Mouse (Mus musculus): ENCODE data around the gene Bdh1. TPM values are rescaled to one million over a fixed set of nuclear protein-coding genes. Genes with fewer than 3 reads are reported as not detected.
A peak's percentile ranks its signal among the peaks of the same experiment; 100 is the strongest.

Gene Bdh1
- total and polyA plus RNA-seq, 2 experiments from 2014 or later = 4.2 to 9.5 TPM

- DNase-seq (ENCODE audit: low spot score) (peak; percentile 32), ATAC-seq (ENCODE audit: insufficient read depth, low read depth) (peak; percentile 51; the same call in 1 of the 2 replicates)
- H3K4me2 ChIP-seq (ENCODE audit: low read depth, low read length) = no peak overlapping the region
- H3K4me1 ChIP-seq (ENCODE audit: control insufficient read depth, insufficient read depth) = no peaks in the 10 kb centered on the region
- H3K9me3 ChIP-seq (replicated peaks; ENCODE audit: control insufficient read depth, low read length) = no peaks in the 10 kb centered on the region
- no peak for TF ChIP-seq EP300 (IDR thresholded peaks at IDR 0.05; ENCODE audit: low read depth)
- TF ChIP-seq CTCF (IDR thresholded peaks at IDR 0.05; ENCODE audit: low read depth) = no peak
- H3K9ac ChIP-seq (replicated peaks; ENCODE audit: low read depth, low read length) = no peak overlapping the region
- no peak overlapping the region for H3K27ac ChIP-seq (ENCODE audit: low read depth)
- WGBS = 60% methylated on average over 14 of the region's 14 CpGs
- H3K27me3 ChIP-seq (ENCODE audit: control insufficient read depth, insufficient read depth, low read length) = no peaks in the 10 kb centered on the region
- no peak overlapping the region for H3K4me3 ChIP-seq (ENCODE audit: low read depth, low read length)
- no peaks in the 10 kb centered on the region for H3K36me3 ChIP-seq (replicated peaks; ENCODE audit: control insufficient read depth, insufficient read depth, low read length)
Observed at GRCm38 (mm10) chr16:31412321-31412720, 9.8 kb upstream of the Bdh1 start.

DNA sequence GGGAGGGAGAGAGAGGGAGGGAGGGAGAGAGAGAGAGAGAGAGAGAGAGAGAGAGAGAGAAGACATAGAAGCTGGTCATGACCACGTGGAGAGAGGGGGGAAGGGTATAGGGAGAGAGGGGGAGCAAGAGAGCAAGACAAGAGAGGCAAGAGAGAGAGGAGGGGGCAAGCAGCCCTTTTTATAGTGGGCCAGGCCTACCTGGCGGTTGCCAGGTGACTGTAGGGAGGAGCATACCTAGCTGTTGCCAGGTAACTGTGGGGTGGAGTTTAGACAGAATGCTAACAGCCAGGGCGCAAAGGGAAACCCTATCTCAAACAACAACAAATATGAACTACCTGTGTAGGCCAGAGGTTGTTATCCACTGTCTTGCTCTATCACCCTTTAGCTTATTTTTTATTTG lies 8.3 kb upstream of the Bdh1 start:
- WGBS = 63% methylated on average over 3 of the region's 3 CpGs
- DNase-seq (ENCODE audit: low spot score) (no peak), ATAC-seq (ENCODE audit: insufficient read depth, low read depth) (no peak)
- TF ChIP-seq CTCF (IDR thresholded peaks at IDR 0.05; ENCODE audit: low read depth) (no peak), EP300 (IDR thresholded peaks at IDR 0.05; ENCODE audit: low read depth) (no peak)
- Histone ChIP-seq H3K4me2 (ENCODE audit: low read depth, low read length) (no peak overlapping the region), H3K9ac (replicated peaks; ENCODE audit: low read depth, low read length) (no peak overlapping the region), H3K27me3 (ENCODE audit: control insufficient read depth, insufficient read depth, low read length) (no peaks in the 10 kb centered on the region), H3K36me3 (replicated peaks; ENCODE audit: control insufficient read depth, insufficient read depth, low read length) (no peaks in the 10 kb centered on the region), H3K27ac (ENCODE audit: low read depth) (no peak overlapping the region), H3K9me3 (replicated peaks; ENCODE audit: control insufficient read depth, low read length) (no peaks in the 10 kb centered on the region), H3K4me3 (ENCODE audit: low read depth, low read length) (no peak overlapping the region), H3K4me1 (ENCODE audit: control insufficient read depth, insufficient read depth) (no peaks in the 10 kb centered on the region)

DNA sequence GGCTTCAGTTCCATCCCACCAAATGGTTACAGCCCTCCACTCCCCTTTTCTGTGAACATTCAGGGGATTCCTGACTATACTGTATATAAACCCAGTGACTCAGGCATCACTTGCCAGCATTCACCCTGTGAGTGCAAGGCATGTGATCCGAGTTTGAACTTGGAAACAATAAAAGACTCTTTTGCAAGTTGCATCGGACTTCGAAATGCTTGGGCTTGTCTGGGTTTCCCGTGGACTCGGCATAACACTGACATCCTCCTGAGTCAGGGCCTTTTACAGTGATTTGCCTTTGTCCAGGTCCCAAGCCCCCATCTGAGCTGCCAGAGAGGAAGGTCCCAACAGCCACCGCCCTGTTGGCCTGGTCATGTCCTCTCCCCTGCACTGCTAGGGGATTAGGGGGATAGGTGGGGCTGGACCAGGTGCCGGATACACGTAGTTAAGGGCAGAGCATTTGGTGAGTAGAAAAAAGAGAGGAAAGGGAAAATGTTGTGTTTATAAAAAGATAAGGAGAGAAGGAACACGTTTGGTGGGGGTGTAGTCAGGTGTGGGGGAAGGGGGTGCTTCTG lies 6.1 kb upstream of the Bdh1 start:
- ATAC-seq (ENCODE audit: insufficient read depth, low read depth) (no peak), DNase-seq (ENCODE audit: low spot score) (no peak)
- TF ChIP-seq EP300 (IDR thresholded peaks at IDR 0.05; ENCODE audit: low read depth) = no peak
- no peaks in the 10 kb centered on the region for H3K27me3 ChIP-seq (ENCODE audit: control insufficient read depth, insufficient read depth, low read length)
- no peak overlapping the region for H3K27ac ChIP-seq (ENCODE audit: low read depth)
- no peak overlapping the region for H3K4me2 ChIP-seq (ENCODE audit: low read depth, low read length)
- H3K9me3 ChIP-seq (replicated peaks; ENCODE audit: control insufficient read depth, low read length) = no peaks in the 10 kb centered on the region
- no peak overlapping the region for H3K9ac ChIP-seq (replicated peaks; ENCODE audit: low read depth, low read length)
- H3K4me1 ChIP-seq (ENCODE audit: control insufficient read depth, insufficient read depth) = no peaks in the 10 kb centered on the region
- WGBS = 48% methylated on average over 9 of the region's 9 CpGs
- no peaks in the 10 kb centered on the region for H3K36me3 ChIP-seq (replicated peaks; ENCODE audit: control insufficient read depth, insufficient read depth, low read length)
- H3K4me3 ChIP-seq (ENCODE audit: low read depth, low read length) = no peak overlapping the region

GRCm38 (mm10) chr16:31418704-31419103 lies 3.4 kb upstream of the Bdh1 start:
- DNase-seq (ENCODE audit: low spot score) = no peak
- H3K27ac ChIP-seq (ENCODE audit: low read depth) = no peak overlapping the region
- no peaks in the 10 kb centered on the region for H3K4me1 ChIP-seq (ENCODE audit: control insufficient read depth, insufficient read depth)
- H3K36me3 ChIP-seq (replicated peaks; ENCODE audit: control insufficient read depth, insufficient read depth, low read length) = no peaks in the 10 kb centered on the region
- no peaks in the 10 kb centered on the region for H3K9me3 ChIP-seq (replicated peaks; ENCODE audit: control insufficient read depth, low read length)
- H3K9ac ChIP-seq (replicated peaks; ENCODE audit: low read depth, low read length) = no peak overlapping the region
- TF ChIP-seq CTCF (IDR thresholded peaks at IDR 0.05; ENCODE audit: low read depth) (no peak), EP300 (IDR thresholded peaks at IDR 0.05; ENCODE audit: low read depth) (no peak)
- no peak overlapping the region for H3K4me3 ChIP-seq (ENCODE audit: low read depth, low read length)
- ATAC-seq (ENCODE audit: insufficient read depth, low read depth) = no peak
- H3K4me2 ChIP-seq (ENCODE audit: low read depth, low read length) = no peak overlapping the region
- H3K27me3 ChIP-seq (ENCODE audit: control insufficient read depth, insufficient read depth, low read length) = no peaks in the 10 kb centered on the region
- 54% methylated on average over 3 of the region's 3 CpGs for WGBS

GRCm38 (mm10) chr16:31419457-31419856 lies 2.6 kb upstream of the Bdh1 start:
- WGBS = 45% methylated on average over 5 of the region's 5 CpGs
- Histone ChIP-seq H3K4me2 (ENCODE audit: low read depth, low read length) (no peak overlapping the region), H3K4me3 (ENCODE audit: low read depth, low read length) (no peak overlapping the region), H3K27me3 (ENCODE audit: control insufficient read depth, insufficient read depth, low read length) (no peaks in the 10 kb centered on the region), H3K27ac (ENCODE audit: low read depth) (no peak overlapping the region), H3K9me3 (replicated peaks; ENCODE audit: control insufficient read depth, low read length) (no peaks in the 10 kb centered on the region), H3K4me1 (ENCODE audit: control insufficient read depth, insufficient read depth) (no peaks in the 10 kb centered on the region), H3K9ac (replicated peaks; ENCODE audit: low read depth, low read length) (no peak overlapping the region), H3K36me3 (replicated peaks; ENCODE audit: control insufficient read depth, insufficient read depth, low read length) (no peaks in the 10 kb centered on the region)
- DNase-seq (ENCODE audit: low spot score) (no peak), ATAC-seq (ENCODE audit: insufficient read depth, low read depth) (no peak)
- TF ChIP-seq EP300 (IDR thresholded peaks at IDR 0.05; ENCODE audit: low read depth) = no peak
- TF ChIP-seq CTCF (IDR thresholded peaks at IDR 0.05; ENCODE audit: low read depth) = no peak

DNA sequence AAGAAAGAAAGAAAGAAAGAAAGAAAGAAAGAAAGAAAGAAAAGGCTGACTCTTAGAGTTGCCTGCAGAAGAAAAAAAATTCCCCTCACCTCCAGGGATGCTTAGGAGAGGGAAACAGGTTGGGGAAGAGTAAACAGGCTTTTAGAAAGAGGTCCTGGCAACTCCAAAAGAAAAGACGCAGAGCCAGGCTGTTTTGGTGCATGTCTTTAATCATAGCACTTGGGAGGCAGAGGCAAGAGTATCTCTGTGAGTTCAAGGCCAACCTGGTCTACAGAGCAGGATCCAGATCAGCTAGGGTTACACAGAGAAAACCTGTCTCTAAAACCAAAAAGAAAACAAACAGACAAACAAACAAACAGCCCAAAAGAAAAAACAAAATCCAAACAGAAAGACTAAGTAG lies 642 bp downstream of the Bdh1 start:
- Histone ChIP-seq H3K9me3 (replicated peaks; ENCODE audit: control insufficient read depth, low read length) (no peaks in the 10 kb centered on the region), H3K27me3 (ENCODE audit: control insufficient read depth, insufficient read depth, low read length) (peaks cover 18% of the 10 kb centered on the region), H3K4me2 (ENCODE audit: low read depth, low read length) (no peak overlapping the region), H3K27ac (ENCODE audit: low read depth) (no peak overlapping the region), H3K36me3 (replicated peaks; ENCODE audit: control insufficient read depth, insufficient read depth, low read length) (no peaks in the 10 kb centered on the region), H3K4me1 (ENCODE audit: control insufficient read depth, insufficient read depth) (no peaks in the 10 kb centered on the region), H3K9ac (replicated peaks; ENCODE audit: low read depth, low read length) (no peak overlapping the region), H3K4me3 (ENCODE audit: low read depth, low read length) (no peak overlapping the region)
- no peak for DNase-seq (ENCODE audit: low spot score)
- ATAC-seq (ENCODE audit: insufficient read depth, low read depth) = no peak
- TF ChIP-seq CTCF (IDR thresholded peaks at IDR 0.05; ENCODE audit: low read depth) = no peak
- no peak for TF ChIP-seq EP300 (IDR thresholded peaks at IDR 0.05; ENCODE audit: low read depth)
- 56% methylated on average over 1 of the region's 1 CpGs for WGBS

Measured in heart, postnatal 0 days (tissue).